Mouse (Mus musculus) T-cell, adult 66 days (primary cell): ENCODE results near the gene Hs3st1. TPM values are rescaled to one million over a fixed set of nuclear protein-coding genes. Genes with fewer than 3 reads are reported as not detected.

Source experiments
- total RNA-seq, 2 experiments: library from RNA; stranded (reverse); gene quantifications; 3 replicates in 1 of 2; 4 replicates in 1 of 2; pipeline ENCODE4 v1.2.4; 2023

Gene Hs3st1
- 1 to 10 TPM in 1 of 2 experiments, not detected in 1; 1.1 TPM for total RNA-seq

GRCm38 (mm10) chr5:39755375-39755774, at the start of gene Hs3st1:
Gene Hs3st1, minus strand, starts transcription at chr5:39755475.

